Mouse (Mus musculus) hindbrain, embryonic 12.5 days (tissue): ENCODE data around the gene Nrtn. TPM values are rescaled to one million over a fixed set of nuclear protein-coding genes. Genes with fewer than 3 reads are reported as not detected.

ENCODE experiments used
- ATAC-seq: fragments of 200-750 bp; cut with Nextera tagmentation; 2 replicates; pipeline ENCODE4 v1.8.0; 2017; ENCODE audit warnings: moderate TSS enrichment; ENCODE audit not compliant: low FRiP score
- H3K27ac ChIP-seq: fragments of 300-500 bp; sonication (generic); 2 replicates; pipeline ENCODE4 v1.5.1; 2016; ENCODE audit warnings: mild to moderate bottlenecking
- H3K27me3 ChIP-seq: fragments of 300-500 bp; sonication (generic); 2 replicates; pipeline ENCODE4 v1.6.1; 2016; ENCODE audit warnings: mild to moderate bottlenecking
- H3K36me3 ChIP-seq: fragments of 300-500 bp; sonication (generic); 2 replicates; pipeline ENCODE4 v1.6.1; 2016; ENCODE audit warnings: mild to moderate bottlenecking
- H3K4me1 ChIP-seq: fragments of 300-500 bp; sonication (generic); 2 replicates; pipeline ENCODE4 v1.6.1; 2016
- H3K4me2 ChIP-seq: fragments of 300-500 bp; sonication (generic); replicated peaks from 2 replicates; pipeline ENCODE4 v1.6.1; 2016; ENCODE audit warnings: mild to moderate bottlenecking
- H3K4me3 ChIP-seq: fragments of 300-500 bp; sonication (generic); 2 replicates; pipeline ENCODE4 v1.5.1; 2016; ENCODE audit warnings: mild to moderate bottlenecking
- H3K9ac ChIP-seq: fragments of 300-500 bp; sonication (generic); 2 replicates; pipeline ENCODE4 v1.6.1; 2016; ENCODE audit warnings: mild to moderate bottlenecking, moderate library complexity
- H3K9me3 ChIP-seq: fragments of 300-500 bp; sonication (generic); replicated peaks from 2 replicates; pipeline ENCODE4 v1.6.1; 2016; ENCODE audit warnings: mild to moderate bottlenecking
- WGBS: fragments of 180-500 bp; shearing (Covaris S2); methylation state at CpG from one replicate; pipeline ENCODE4 v1.1.7; 2016; 5-methylcytosine and 5-hydroxymethylcytosine counted together
- polyA plus RNA-seq: library from polyadenylated mRNA; unstranded; fragments of >200 nt; fragmentation: Nextera tagmentation; extraction: Ambion mirVana; gene quantifications from 2 replicates; pipeline ENCODE4 v1.2.1, GENCODE M21; 2016

Nrtn gene
- polyA plus RNA-seq, 1 experiment from 2014 or later = 5.1 TPM

DNA sequence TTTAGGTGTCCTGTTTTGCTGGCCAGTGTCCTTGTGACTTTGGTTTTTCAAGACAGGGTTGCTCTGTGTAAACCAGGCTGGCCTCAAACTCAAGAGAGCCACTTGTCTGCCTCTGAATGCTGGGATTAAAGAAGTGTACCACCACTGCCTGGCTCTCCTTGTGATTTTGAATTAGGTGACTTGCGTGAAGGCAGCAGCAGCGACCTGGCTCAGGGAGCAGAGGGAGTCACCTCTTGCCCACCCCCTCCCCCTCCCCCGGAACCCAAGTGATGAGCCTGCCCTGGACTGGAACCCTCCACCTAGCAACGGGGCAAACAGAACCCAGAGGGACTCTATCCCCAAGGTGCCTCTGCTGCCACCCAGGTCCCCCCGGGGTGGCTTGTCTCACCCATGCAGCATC, 12.6 kb upstream of the Nrtn start, which contains the start of gene Prr22:
Gene Prr22 (plus strand): TSS at position 301 of the 400 bp plus-strand sequence.
- Histone ChIP-seq H3K36me3 (peaks cover 47% of the 10 kb centered on the region), H3K27me3 (no peaks in the 10 kb centered on the region), H3K4me2 (no peak within 1 kb of the TSS), H3K4me3 (no peak within 1 kb of the TSS), H3K9ac (no peak within 1 kb of the TSS), H3K9me3 (no peaks in the 10 kb centered on the region), H3K4me1 (peaks cover 6% of the 10 kb centered on the region), H3K27ac (no peak within 1 kb of the TSS)
- 90% methylated on average over 5 of the region's 5 CpGs for WGBS
- ATAC-seq = no peak

DNA sequence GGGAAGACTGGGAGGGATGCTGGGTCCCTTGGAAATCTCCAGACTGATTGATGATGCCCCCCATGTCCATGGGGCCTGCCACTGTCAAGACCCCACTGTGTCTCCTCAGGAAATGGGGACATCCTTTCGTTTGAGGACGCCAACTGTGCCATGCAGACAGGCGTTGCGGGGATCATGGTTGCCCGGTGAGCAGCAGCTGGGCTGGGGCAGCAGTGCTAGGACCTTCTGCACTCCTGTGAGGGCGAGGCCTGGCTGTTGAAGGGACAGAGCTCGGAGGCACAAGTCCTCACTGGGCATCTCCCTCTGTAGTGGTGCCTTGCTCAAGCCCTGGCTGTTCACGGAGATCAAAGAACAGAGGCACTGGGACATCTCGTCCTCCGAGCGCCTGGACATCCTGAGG, 11.6 kb upstream of the Nrtn start:
- Histone ChIP-seq H3K4me2 (no peak overlapping the region), H3K27me3 (no peaks in the 10 kb centered on the region), H3K9me3 (no peaks in the 10 kb centered on the region), H3K9ac (no peak overlapping the region), H3K36me3 (peaks cover 47% of the 10 kb centered on the region), H3K27ac (no peak overlapping the region), H3K4me3 (no peak overlapping the region), H3K4me1 (peaks cover 6% of the 10 kb centered on the region)
- ATAC-seq = no peak
- 93% methylated on average over 11 of the region's 11 CpGs for WGBS

DNA sequence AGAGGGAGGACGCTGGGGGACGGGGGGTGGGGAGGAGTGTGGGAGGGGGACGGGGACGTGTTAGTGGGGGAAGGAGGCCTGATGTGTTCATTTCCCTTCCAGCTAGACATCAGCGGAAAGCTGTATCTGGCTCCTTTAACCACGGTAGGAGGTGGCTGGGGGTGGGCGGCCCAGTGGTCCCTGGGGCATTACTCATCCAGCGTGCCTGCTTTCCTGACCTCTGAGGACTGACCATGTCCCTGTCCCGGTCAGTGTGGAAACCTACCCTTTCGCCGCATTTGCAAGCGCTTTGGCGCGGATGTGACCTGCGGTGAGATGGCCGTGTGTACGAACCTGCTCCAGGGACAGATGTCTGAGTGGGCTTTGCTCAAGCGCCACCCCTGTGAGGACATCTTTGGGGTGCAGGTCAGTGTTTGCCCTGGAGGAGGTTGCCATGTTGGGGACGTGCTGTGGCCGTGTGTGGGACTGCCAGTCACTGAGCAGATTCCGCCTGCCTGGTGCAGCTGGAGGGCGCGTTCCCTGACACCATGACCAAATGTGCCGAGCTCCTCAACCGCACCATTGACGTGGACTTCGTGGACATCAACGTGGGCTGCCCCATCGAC, 10.3 kb upstream of the Nrtn start:
- Histone ChIP-seq H3K4me3 (no peak overlapping the region), H3K4me2 (no peak overlapping the region), H3K9ac (no peak overlapping the region), H3K36me3 (peaks cover 47% of the 10 kb centered on the region), H3K9me3 (no peaks in the 10 kb centered on the region), H3K4me1 (peaks cover 14% of the 10 kb centered on the region), H3K27ac (no peak overlapping the region), H3K27me3 (no peaks in the 10 kb centered on the region)
- 94% methylated on average over 29 of the region's 29 CpGs for WGBS
- no peak for ATAC-seq

DNA sequence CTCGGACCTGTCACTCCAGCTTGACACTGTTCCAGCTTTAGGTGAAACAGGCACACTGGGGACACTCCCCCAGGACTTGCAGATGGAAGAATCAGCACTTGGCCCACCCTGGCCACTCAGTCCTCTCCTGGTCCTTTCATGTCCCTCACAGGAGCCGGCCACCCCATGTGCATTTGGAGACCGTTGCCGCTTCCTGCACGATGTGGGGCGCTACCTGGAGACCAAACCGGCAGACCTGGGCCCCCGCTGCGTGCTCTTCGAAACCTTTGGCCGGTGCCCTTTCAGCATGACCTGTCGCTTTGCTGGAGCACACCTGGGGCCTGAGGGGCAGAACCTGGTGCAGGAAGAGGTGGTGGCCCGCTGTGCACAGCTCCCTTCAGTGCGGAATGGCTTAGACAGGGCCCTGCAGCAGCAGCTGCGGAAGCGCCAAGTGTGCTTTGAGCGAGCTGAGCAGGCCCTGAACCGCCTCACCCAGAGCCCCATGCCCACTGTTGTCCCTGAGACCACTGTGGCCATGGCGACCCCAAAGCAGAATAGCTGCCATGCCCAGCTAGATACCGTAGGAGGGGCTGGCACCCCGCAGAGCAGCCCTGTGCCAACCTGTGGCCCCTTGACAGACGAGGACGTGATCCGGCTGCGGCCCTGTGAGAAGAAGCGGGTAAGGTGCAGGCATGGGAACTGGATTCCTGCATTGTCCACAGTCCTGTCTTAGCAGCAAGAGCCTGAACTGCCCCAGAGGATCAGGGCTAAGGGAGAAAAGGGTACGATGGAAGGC, 9.5 kb upstream of the Nrtn start:
- Histone ChIP-seq H3K4me2 (no peak overlapping the region), H3K9ac (no peak overlapping the region), H3K27me3 (no peaks in the 10 kb centered on the region), H3K4me3 (no peak overlapping the region), H3K36me3 (peaks cover 47% of the 10 kb centered on the region), H3K27ac (no peak overlapping the region), H3K9me3 (no peaks in the 10 kb centered on the region), H3K4me1 (peaks cover 20% of the 10 kb centered on the region)
- ATAC-seq = no peak
- 87% methylated on average over 27 of the region's 27 CpGs for WGBS

DNA sequence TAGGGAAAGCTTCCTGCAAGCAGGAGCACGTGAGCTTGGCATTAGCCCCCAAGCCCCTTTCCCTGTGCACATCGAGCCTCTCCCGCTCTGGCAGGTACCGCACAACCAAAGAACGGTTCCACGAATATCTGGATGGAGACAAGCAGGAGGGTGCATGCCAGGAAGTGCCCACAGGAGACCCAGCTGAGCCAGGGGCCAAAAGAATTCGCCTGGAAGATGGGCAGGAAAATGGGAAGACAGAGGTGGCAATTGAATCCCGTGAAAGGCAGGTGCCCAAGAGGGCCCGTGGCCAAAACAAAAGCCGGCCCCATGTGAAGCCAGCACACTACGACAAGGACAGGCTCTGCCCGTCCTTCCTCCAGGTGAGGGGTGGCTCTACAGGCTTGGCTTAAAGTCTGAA, 8.1 kb upstream of the Nrtn start:
- Histone ChIP-seq H3K4me3 (peak overlapping the region; percentile 70), H3K9me3 (no peaks in the 10 kb centered on the region), H3K4me1 (peaks cover 23% of the 10 kb centered on the region), H3K27ac (peak overlapping the region; percentile 95; the same call in 1 of the 2 replicates), H3K9ac (peak overlapping the region; percentile 79), H3K4me2 (peak overlapping the region; percentile 76), H3K27me3 (peaks cover 9% of the 10 kb centered on the region), H3K36me3 (peaks cover 34% of the 10 kb centered on the region)
- 60% methylated on average over 12 of the region's 12 CpGs for WGBS
- ATAC-seq = peak; percentile 6

DNA sequence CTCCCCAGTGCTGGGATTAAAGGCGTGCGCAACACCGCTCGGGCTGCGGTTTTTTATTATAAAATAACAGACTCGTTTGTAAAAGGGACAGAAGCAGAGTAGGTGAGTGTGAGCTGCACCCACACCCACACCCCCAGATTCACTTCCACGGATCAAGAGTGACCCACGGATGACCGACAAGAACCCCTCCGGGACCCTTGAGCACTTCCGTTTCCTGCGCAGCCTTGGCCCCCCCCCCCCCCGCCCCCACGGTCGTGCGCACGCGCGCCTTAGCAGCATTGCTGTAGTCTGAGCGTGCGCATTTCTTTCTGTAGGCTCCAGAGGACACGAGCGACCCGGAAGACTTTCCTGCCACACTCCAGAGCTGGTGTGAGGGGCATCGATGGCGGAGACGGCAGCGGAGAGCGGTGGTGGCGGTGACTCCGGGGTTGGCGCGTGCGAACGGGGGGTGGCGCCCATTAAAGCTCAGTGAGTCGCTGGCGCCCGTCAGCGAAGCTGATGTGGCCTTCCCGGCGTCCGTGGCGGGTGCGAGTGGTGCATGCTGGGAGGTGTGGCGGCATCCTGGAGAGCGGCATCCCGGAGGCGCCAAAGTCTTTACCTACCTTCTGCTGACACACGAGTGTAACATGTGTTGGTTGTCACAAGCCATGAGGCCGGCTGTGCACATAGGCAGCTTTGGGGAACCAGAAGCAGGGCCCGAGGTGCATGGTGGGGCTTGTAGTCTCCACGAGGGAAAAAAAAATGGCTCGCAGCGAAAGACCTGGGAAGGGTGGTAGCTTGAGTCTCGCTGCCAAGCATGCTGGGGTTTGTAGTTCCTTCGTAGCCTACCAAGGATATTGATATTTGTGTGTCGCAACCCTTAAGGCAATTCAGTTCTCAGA, 7.4 kb upstream of the Nrtn start, which contains the start of gene Dus3l:
Gene Dus3l (plus strand): TSS at position 284 of the 881 bp plus-strand sequence.
- WGBS = 2% methylated on average over 55 of the region's 58 CpGs
- H3K4me3 ChIP-seq = peak within 1 kb of the TSS; percentile 70
- peaks cover 27% of the 10 kb centered on the region for H3K36me3 ChIP-seq
- H3K4me1 ChIP-seq = peaks cover 23% of the 10 kb centered on the region
- H3K9me3 ChIP-seq = no peaks in the 10 kb centered on the region
- peaks cover 14% of the 10 kb centered on the region for H3K27me3 ChIP-seq
- ATAC-seq = peak; percentile 83
- peak within 1 kb of the TSS; percentile 95 for H3K27ac ChIP-seq
- peak within 1 kb of the TSS; percentile 76 for H3K4me2 ChIP-seq
- H3K9ac ChIP-seq = peak within 1 kb of the TSS; percentile 79

DNA sequence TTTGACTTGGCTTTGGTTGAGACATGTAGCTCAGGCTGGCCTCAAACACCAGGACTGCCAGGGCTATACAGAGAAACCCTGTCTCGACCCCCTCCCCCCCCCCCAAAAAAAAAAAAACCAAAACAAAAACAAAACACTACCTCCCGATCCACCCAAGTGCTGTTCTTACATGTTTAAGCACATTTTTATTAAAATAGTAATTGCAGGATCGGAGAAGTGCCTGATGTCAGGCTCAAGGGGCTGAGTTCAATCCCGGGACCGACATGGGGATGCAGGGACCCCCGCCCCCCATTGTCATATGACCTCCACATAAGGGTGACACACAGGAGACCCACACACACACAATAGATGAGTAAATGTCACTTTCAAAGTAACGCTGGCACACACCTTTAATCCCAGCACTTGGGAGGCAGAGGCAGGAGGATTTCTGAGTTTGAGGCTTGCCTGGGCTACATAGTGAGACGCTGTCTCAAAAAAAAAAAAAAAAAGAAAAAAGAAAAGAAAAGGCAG, 6.5 kb upstream of the Nrtn start:
- Histone ChIP-seq H3K27ac (no peak overlapping the region), H3K4me3 (no peak overlapping the region), H3K36me3 (peaks cover 18% of the 10 kb centered on the region), H3K4me1 (peaks cover 23% of the 10 kb centered on the region), H3K4me2 (peak overlapping the region; percentile 76; the same call in 1 of the 2 replicates), H3K27me3 (peaks cover 16% of the 10 kb centered on the region), H3K9me3 (no peaks in the 10 kb centered on the region), H3K9ac (no peak overlapping the region)
- no peak for ATAC-seq
- 79% methylated on average over 8 of the region's 8 CpGs for WGBS

DNA sequence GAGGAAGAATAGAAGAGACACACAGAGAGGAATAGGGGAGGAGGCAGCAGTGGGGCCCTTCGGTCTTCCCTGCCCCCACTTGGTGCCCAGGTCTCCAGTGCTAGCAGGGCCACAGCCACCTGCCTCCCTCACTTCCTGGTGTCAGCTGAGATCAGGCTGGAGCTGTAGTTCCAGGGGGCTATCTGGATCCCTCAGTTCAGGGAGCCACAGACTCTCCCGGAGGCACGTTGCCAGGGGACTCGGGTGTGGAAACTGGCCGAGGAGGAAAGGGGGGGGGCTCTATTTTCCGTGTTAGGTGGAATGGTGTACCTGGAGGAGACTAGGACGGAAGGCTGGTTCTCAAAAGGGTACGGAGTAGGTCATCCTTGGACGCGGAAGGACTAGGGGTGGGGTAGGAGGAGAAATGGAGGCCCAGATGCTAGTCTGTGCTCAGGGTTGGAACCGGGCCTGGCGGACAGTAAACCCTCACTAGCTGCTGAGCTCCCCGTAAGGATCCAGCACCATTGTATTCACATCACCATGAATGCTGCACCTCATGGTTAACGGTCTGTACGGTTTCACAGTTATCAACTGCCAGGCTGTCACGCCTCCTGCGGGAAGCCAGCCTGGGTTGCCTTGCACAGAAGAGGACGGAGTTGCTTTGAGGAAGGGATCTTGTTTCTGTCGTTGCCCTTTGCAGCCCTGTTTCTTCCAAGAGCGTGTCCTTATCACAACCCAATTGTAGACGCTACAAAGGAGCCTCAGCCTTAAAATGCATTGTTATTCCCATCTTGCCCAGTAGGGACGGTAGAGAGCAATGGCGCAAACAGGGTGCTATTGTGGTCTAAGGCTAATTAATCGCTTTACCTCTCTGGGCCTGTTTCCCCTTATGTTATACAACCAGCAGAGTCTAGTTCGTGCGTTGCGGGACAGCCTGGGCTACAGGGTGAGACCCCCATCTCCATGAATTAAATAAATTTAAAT, 5.7 kb upstream of the Nrtn start:
- H3K4me2 ChIP-seq = peak overlapping the region; percentile 66; the same call in 1 of the 2 replicates
- H3K9ac ChIP-seq = no peak overlapping the region
- WGBS = 44% methylated on average over 27 of the region's 27 CpGs
- H3K36me3 ChIP-seq = peaks cover 11% of the 10 kb centered on the region
- H3K27ac ChIP-seq = peak overlapping the region; percentile 95
- H3K27me3 ChIP-seq = peaks cover 24% of the 10 kb centered on the region
- no peaks in the 10 kb centered on the region for H3K9me3 ChIP-seq
- no peak for ATAC-seq
- H3K4me3 ChIP-seq = no peak overlapping the region
- peaks cover 23% of the 10 kb centered on the region for H3K4me1 ChIP-seq

DNA sequence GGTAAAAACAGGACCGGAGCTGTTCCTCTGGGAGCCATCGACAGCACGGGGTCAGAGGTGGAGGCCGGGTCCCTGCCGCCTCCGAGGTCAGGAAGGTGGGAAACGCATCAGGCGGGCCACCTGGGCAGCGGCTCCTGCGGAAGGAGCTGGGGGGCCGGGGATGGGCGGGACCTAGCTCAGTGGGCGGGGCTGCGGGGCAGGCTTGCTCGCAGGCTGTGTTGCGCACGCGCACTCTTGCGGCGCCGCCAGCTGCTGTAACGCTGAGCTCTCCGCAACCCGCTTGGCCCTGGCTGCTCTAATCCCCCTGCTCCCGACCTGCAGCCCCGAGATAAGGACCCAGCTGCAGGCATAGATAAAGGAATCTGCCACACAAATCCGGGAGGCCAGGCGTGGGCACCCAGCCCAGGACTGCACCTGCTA, 4.7 kb upstream of the Nrtn start:
- Histone ChIP-seq H3K4me2 (peak overlapping the region; percentile 66), H3K36me3 (peaks cover 3% of the 10 kb centered on the region), H3K9ac (peak overlapping the region; percentile 65), H3K9me3 (no peaks in the 10 kb centered on the region), H3K27ac (peak overlapping the region; percentile 95), H3K27me3 (peaks cover 34% of the 10 kb centered on the region), H3K4me3 (peak overlapping the region; percentile 45), H3K4me1 (peaks cover 32% of the 10 kb centered on the region)
- WGBS = under 1% methylated on average over 27 of the region's 28 CpGs
- ATAC-seq = peak; percentile 32

DNA sequence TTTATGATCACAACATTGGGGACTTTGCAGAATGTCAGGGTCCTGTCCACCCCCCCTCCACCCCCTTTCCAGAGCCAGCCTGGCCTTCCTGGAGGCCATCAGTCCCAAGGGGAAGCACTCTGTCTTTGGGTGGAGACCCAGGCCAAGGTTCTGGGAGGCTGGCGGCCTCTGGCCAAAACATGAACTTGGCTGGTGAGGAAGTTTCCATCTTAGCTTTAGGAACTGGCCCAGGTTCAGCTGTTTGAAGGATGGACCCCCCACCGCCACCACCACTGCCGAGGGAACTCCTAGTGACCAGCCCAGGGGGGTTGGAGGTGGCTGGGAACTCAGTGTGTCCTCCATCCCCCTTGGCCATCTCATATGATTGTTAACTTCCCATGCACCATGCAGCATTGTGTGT, 3.7 kb upstream of the Nrtn start:
- ATAC-seq = no peak
- Histone ChIP-seq H3K36me3 (no peaks in the 10 kb centered on the region), H3K27ac (no peak overlapping the region), H3K4me1 (peaks cover 35% of the 10 kb centered on the region), H3K27me3 (peaks cover 43% of the 10 kb centered on the region), H3K9me3 (no peaks in the 10 kb centered on the region), H3K4me3 (no peak overlapping the region), H3K4me2 (no peak overlapping the region), H3K9ac (no peak overlapping the region)
- 67% methylated on average over 3 of the region's 3 CpGs for WGBS

DNA sequence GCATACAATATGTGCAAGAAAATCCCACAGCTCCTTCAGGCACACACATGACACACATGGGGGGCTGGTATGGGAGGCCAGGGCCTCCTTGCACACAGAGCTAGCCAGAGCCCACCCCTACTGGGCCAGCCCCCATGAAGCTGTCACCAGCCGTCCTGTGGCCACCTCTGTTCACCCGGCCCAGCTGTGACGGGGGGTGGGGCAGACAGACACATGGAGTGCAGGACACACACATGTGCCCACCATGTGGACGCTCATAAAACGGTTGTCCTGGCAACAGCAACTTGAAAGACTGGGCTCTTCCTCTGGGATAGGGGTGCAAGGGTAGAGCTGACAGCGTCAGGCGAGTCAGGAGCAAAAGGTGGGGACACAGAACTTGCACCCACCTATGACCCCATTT, 1.9 kb upstream of the Nrtn start:
- Histone ChIP-seq H3K27me3 (peaks cover 61% of the 10 kb centered on the region), H3K4me2 (no peak overlapping the region), H3K4me1 (peaks cover 29% of the 10 kb centered on the region), H3K36me3 (no peaks in the 10 kb centered on the region), H3K9ac (no peak overlapping the region), H3K9me3 (no peaks in the 10 kb centered on the region), H3K27ac (no peak overlapping the region), H3K4me3 (no peak overlapping the region)
- 42% methylated on average over 7 of the region's 7 CpGs for WGBS
- ATAC-seq = no peak
